Mouse (Mus musculus): ENCODE results near the gene Cdc42. TPM values are rescaled to one million over a fixed set of nuclear protein-coding genes. Genes with fewer than 3 reads are reported as not detected.

Cdc42 gene
- polyA plus RNA-seq, 1 experiment, result 240 TPM

- Histone ChIP-seq H3ac (ENCODE audit: control insufficient read depth, insufficient read length, low read depth) (no peak overlapping the region), H3K36me3 (ENCODE audit: control insufficient read depth, insufficient read depth) (peaks cover 33% of the 10 kb centered on the region), H3K79me2 (ENCODE audit: control insufficient read depth, insufficient read depth) (peaks cover 100% of the 10 kb centered on the region), H3K27me3 (ENCODE audit: control insufficient read depth, insufficient read depth, insufficient read length) (no peaks in the 10 kb centered on the region), H3K79me3 (ENCODE audit: low read depth) (peaks cover 93% of the 10 kb centered on the region), H3K4me3 (ENCODE audit: insufficient read depth, poor library complexity, severe bottlenecking) (no peak overlapping the region)
- TF ChIP-seq FOSL1 (IDR thresholded peaks at IDR 0.05; ENCODE audit: insufficient read depth, low read length, poor library complexity, severe bottlenecking) (no peak), MYOG (IDR thresholded peaks at IDR 0.05; ENCODE audit: control insufficient read depth, extremely low read depth, insufficient read length) (no peak), CTCF (IDR thresholded peaks at IDR 0.05; ENCODE audit: control insufficient read depth, insufficient read depth, insufficient read length) (no peak), MAX (IDR thresholded peaks at IDR 0.05) (no peak), CEBPB (IDR thresholded peaks at IDR 0.05; ENCODE audit: low read depth) (no peak), USF1 (IDR thresholded peaks at IDR 0.05; ENCODE audit: low read depth) (no peak), MYOD1 (IDR thresholded peaks at IDR 0.05; ENCODE audit: control insufficient read depth, insufficient read length, low read depth) (no peak)
Measured at GRCm38 (mm10) chr4:137342816-137343215, 14.7 kb downstream of the Cdc42 start.

- TF ChIP-seq FOSL1 (IDR thresholded peaks at IDR 0.05; ENCODE audit: insufficient read depth, low read length, poor library complexity, severe bottlenecking) (no peak), MAX (IDR thresholded peaks at IDR 0.05) (no peak)
- no peaks in the 10 kb centered on the region for H3K27me3 ChIP-seq (ENCODE audit: control insufficient read depth, insufficient read depth, insufficient read length)
Measured at GRCm38 (mm10) chr4:137339415-137339814, 18.1 kb downstream of the Cdc42 start.

GRCm38 (mm10) chr4:137336468-137336867, 21.1 kb downstream of the Cdc42 start:
- TF ChIP-seq MAX (IDR thresholded peaks at IDR 0.05), result no peak
- TF ChIP-seq MYOG (IDR thresholded peaks at IDR 0.05; ENCODE audit: control insufficient read depth, extremely low read depth, insufficient read length), result no peak
- TF ChIP-seq USF1 (IDR thresholded peaks at IDR 0.05; ENCODE audit: low read depth), result no peak
- TF ChIP-seq FOSL1 (IDR thresholded peaks at IDR 0.05; ENCODE audit: insufficient read depth, low read length, poor library complexity, severe bottlenecking), result no peak
- TF ChIP-seq CTCF (IDR thresholded peaks at IDR 0.05; ENCODE audit: control insufficient read depth, insufficient read depth, insufficient read length), result no peak
- no peak for TF ChIP-seq CEBPB (IDR thresholded peaks at IDR 0.05; ENCODE audit: low read depth)
- TF ChIP-seq MYOD1 (IDR thresholded peaks at IDR 0.05; ENCODE audit: control insufficient read depth, insufficient read length, low read depth), result no peak
- peaks cover 76% of the 10 kb centered on the region for H3K79me3 ChIP-seq (ENCODE audit: low read depth)
- H3K36me3 ChIP-seq (ENCODE audit: control insufficient read depth, insufficient read depth), result peaks cover 47% of the 10 kb centered on the region
- no peaks in the 10 kb centered on the region for H3K27me3 ChIP-seq (ENCODE audit: control insufficient read depth, insufficient read depth, insufficient read length)
- no peak overlapping the region for H3ac ChIP-seq (ENCODE audit: control insufficient read depth, insufficient read length, low read depth)
- H3K79me2 ChIP-seq (ENCODE audit: control insufficient read depth, insufficient read depth), result peaks cover 99% of the 10 kb centered on the region
- H3K4me3 ChIP-seq (ENCODE audit: insufficient read depth, poor library complexity, severe bottlenecking), result no peak overlapping the region

More at GRCm38 (mm10) chr4:137339415-137339814, 18.1 kb downstream of the Cdc42 start:
- Histone ChIP-seq H3ac (ENCODE audit: control insufficient read depth, insufficient read length, low read depth) (no peak overlapping the region), H3K79me3 (ENCODE audit: low read depth) (peaks cover 95% of the 10 kb centered on the region), H3K79me2 (ENCODE audit: control insufficient read depth, insufficient read depth) (peaks cover 100% of the 10 kb centered on the region), H3K4me3 (ENCODE audit: insufficient read depth, poor library complexity, severe bottlenecking) (no peak overlapping the region), H3K36me3 (ENCODE audit: control insufficient read depth, insufficient read depth) (peaks cover 37% of the 10 kb centered on the region)

- peaks cover 75% of the 10 kb centered on the region for H3K79me2 ChIP-seq (ENCODE audit: control insufficient read depth, insufficient read depth)
- peaks cover 79% of the 10 kb centered on the region for H3K36me3 ChIP-seq (ENCODE audit: control insufficient read depth, insufficient read depth)
- H3K4me3 ChIP-seq (ENCODE audit: insufficient read depth, poor library complexity, severe bottlenecking), result no peak overlapping the region
- no peaks in the 10 kb centered on the region for H3K27me3 ChIP-seq (ENCODE audit: control insufficient read depth, insufficient read depth, insufficient read length)
- H3K79me3 ChIP-seq (ENCODE audit: low read depth), result peaks cover 48% of the 10 kb centered on the region
- no peak overlapping the region for H3ac ChIP-seq (ENCODE audit: control insufficient read depth, insufficient read length, low read depth)
- no peak for TF ChIP-seq MAX (IDR thresholded peaks at IDR 0.05)
- no peak for TF ChIP-seq FOSL1 (IDR thresholded peaks at IDR 0.05; ENCODE audit: insufficient read depth, low read length, poor library complexity, severe bottlenecking)
- TF ChIP-seq CTCF (IDR thresholded peaks at IDR 0.05; ENCODE audit: control insufficient read depth, insufficient read depth, insufficient read length), result no peak
- TF ChIP-seq MYOG (IDR thresholded peaks at IDR 0.05; ENCODE audit: control insufficient read depth, extremely low read depth, insufficient read length), result no peak
- TF ChIP-seq USF1 (IDR thresholded peaks at IDR 0.05; ENCODE audit: low read depth), result no peak
- TF ChIP-seq CEBPB (IDR thresholded peaks at IDR 0.05; ENCODE audit: low read depth), result no peak
- no peak for TF ChIP-seq MYOD1 (IDR thresholded peaks at IDR 0.05; ENCODE audit: control insufficient read depth, insufficient read length, low read depth)
Measured at GRCm38 (mm10) chr4:137332051-137332450, 25.5 kb downstream of the Cdc42 start.

GRCm38 (mm10) chr4:137326494-137326893, 31.0 kb downstream of the Cdc42 start:
- Histone ChIP-seq H3ac (ENCODE audit: control insufficient read depth, insufficient read length, low read depth) (no peak overlapping the region), H3K36me3 (ENCODE audit: control insufficient read depth, insufficient read depth) (peaks cover 83% of the 10 kb centered on the region), H3K4me3 (ENCODE audit: insufficient read depth, poor library complexity, severe bottlenecking) (no peak overlapping the region), H3K79me2 (ENCODE audit: control insufficient read depth, insufficient read depth) (peaks cover 69% of the 10 kb centered on the region), H3K27me3 (ENCODE audit: control insufficient read depth, insufficient read depth, insufficient read length) (no peaks in the 10 kb centered on the region), H3K79me3 (ENCODE audit: low read depth) (peaks cover 22% of the 10 kb centered on the region)
- TF ChIP-seq CTCF (IDR thresholded peaks at IDR 0.05; ENCODE audit: control insufficient read depth, insufficient read depth, insufficient read length) (no peak), USF1 (IDR thresholded peaks at IDR 0.05; ENCODE audit: low read depth) (no peak), CEBPB (IDR thresholded peaks at IDR 0.05; ENCODE audit: low read depth) (no peak), FOSL1 (IDR thresholded peaks at IDR 0.05; ENCODE audit: insufficient read depth, low read length, poor library complexity, severe bottlenecking) (no peak), MYOG (IDR thresholded peaks at IDR 0.05; ENCODE audit: control insufficient read depth, extremely low read depth, insufficient read length) (no peak), MAX (IDR thresholded peaks at IDR 0.05) (no peak), MYOD1 (IDR thresholded peaks at IDR 0.05; ENCODE audit: control insufficient read depth, insufficient read length, low read depth) (no peak)

- TF ChIP-seq MYOD1 (IDR thresholded peaks at IDR 0.05; ENCODE audit: control insufficient read depth, insufficient read length, low read depth) (no peak), MYOG (IDR thresholded peaks at IDR 0.05; ENCODE audit: control insufficient read depth, extremely low read depth, insufficient read length) (no peak), MAX (IDR thresholded peaks at IDR 0.05) (no peak), FOSL1 (IDR thresholded peaks at IDR 0.05; ENCODE audit: insufficient read depth, low read length, poor library complexity, severe bottlenecking) (no peak), CEBPB (IDR thresholded peaks at IDR 0.05; ENCODE audit: low read depth) (no peak), CTCF (IDR thresholded peaks at IDR 0.05; ENCODE audit: control insufficient read depth, insufficient read depth, insufficient read length) (no peak), USF1 (IDR thresholded peaks at IDR 0.05; ENCODE audit: low read depth) (no peak)
- Histone ChIP-seq H3K36me3 (ENCODE audit: control insufficient read depth, insufficient read depth) (peaks cover 84% of the 10 kb centered on the region), H3K4me3 (ENCODE audit: insufficient read depth, poor library complexity, severe bottlenecking) (no peak overlapping the region), H3K79me3 (ENCODE audit: low read depth) (peaks cover 17% of the 10 kb centered on the region), H3ac (ENCODE audit: control insufficient read depth, insufficient read length, low read depth) (no peak overlapping the region), H3K27me3 (ENCODE audit: control insufficient read depth, insufficient read depth, insufficient read length) (no peaks in the 10 kb centered on the region), H3K79me2 (ENCODE audit: control insufficient read depth, insufficient read depth) (peaks cover 66% of the 10 kb centered on the region)
Measured at GRCm38 (mm10) chr4:137324926-137325325, 32.6 kb downstream of the Cdc42 start.

All from C2C12 (cell line).